ENCODE assay signal across 8 mouse cellular contexts in the genomic region with DNA sequence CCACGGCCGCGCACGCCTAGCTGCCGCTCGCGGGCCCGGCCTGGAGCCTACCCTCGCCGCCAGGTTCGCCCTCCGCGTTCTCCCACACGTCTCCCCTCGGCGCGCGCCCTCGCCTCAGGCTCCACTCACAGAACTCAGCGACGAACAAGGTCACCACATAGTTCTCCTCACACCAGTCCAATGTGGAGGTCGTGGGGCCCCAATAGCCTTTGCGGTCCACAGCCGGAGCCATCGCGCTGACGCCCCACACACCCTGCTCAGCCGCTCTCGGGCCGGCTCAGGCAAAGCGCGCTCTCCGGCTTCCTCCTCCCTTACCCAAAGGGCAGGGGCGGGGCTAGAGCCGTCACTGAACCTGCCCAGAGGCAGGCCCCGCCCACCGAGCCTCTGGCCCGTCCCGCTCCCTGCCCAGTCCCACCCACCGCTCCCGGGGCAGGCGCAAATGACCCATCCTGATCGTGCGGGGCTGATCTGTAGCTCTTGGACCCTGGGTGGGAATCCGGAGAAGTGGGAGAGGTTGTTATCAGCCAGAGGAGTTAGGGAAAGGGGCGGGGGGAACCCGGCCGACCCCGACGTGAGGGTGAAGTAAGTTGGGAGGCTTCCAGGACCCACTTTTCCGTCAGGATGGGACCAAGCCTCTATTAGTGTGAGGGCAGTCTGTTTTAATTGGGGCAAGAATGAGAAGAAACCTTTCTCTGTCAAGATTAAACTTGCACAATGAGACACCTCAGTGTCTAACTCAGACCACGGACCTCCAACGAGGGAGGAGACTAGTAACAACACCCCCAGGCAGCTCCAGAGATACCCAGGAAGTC. TPM values are rescaled to one million over a fixed set of nuclear protein-coding genes. Genes with fewer than 3 reads are reported as not detected.
A peak's percentile ranks its signal among the peaks of the same experiment; 100 is the strongest.
DNase-seq lines count a peak whose midpoint lies in the region; ATAC-seq lines count a peak whose summit lies in the region.

No protein-coding gene starts in this region.

- H3K4me1 ChIP-seq in heart, embryonic 14.5 days (ENCODE audit: control insufficient read depth in 2 of 2, insufficient read depth in 2 of 2, low read length in 2 of 2) = peaks cover 0 to 9% of the 10 kb centered on the region in 2 experiments; a peak in 3 of 4 replicates
- peaks cover 33% of the 10 kb centered on the region for H3K4me1 ChIP-seq in liver, embryonic 13.5 days (replicated peaks)
- peaks cover 6% of the 10 kb centered on the region; the same call in 1 of the 2 replicates for H3K4me1 ChIP-seq in stomach, embryonic 16.5 days (ENCODE audit: control insufficient read depth, insufficient read depth, low read length)

- DNase-seq in CD4-positive helper T cell, adult 2 months (ENCODE audit: low read depth, low spot score) = peak; percentile 91
- peak; percentile 56 for DNase-seq in brain, embryonic 18.5 days (ENCODE audit: low read depth, low spot score)
- DNase-seq in kidney, postnatal 14 days = peak; percentile 98
- peak; percentile 96 for DNase-seq in liver, embryonic 13.5 days
- peak; percentile 94 for DNase-seq in neural tube, embryonic 10.5 days (ENCODE audit: extremely low spot score, low spot score)

- H3K4me3 ChIP-seq in heart, embryonic 14.5 days (ENCODE audit: control insufficient read depth in 1 of 2, insufficient read depth in 1 of 2, low read depth in 1 of 2, low read length in 2 of 2) = peak overlapping the region; percentile 77 to 82
- peak overlapping the region; percentile 91 for H3K4me3 ChIP-seq in liver, embryonic 13.5 days (replicated peaks)
- H3K4me3 ChIP-seq in stomach, embryonic 16.5 days (replicated peaks; ENCODE audit: low read length) = peak overlapping the region; percentile 75

- H3K36me3 ChIP-seq in heart, embryonic 14.5 days (ENCODE audit: control insufficient read depth, insufficient read depth, low read length) = no peaks in the 10 kb centered on the region
- no peaks in the 10 kb centered on the region for H3K36me3 ChIP-seq in liver, embryonic 13.5 days
- no peaks in the 10 kb centered on the region for H3K36me3 ChIP-seq in stomach, embryonic 16.5 days (ENCODE audit: control insufficient read depth, insufficient read depth, low read length)

- WGBS in heart, embryonic 14.5 days = under 1% methylated on average over 53 of the region's 53 CpGs
- WGBS in liver, embryonic 13.5 days (ENCODE audit: insufficient replicate concordance) = under 1% methylated on average over 53 of the region's 53 CpGs
- under 1% methylated on average over 53 of the region's 53 CpGs for WGBS in stomach, embryonic 16.5 days

- no peaks in the 10 kb centered on the region for H3K27me3 ChIP-seq in heart, embryonic 14.5 days (ENCODE audit: control insufficient read depth, insufficient read depth, low read length)
- H3K27me3 ChIP-seq in liver, embryonic 13.5 days = peaks cover 23% of the 10 kb centered on the region
- H3K27me3 ChIP-seq in stomach, embryonic 16.5 days (ENCODE audit: control insufficient read depth, insufficient read depth, low read length) = no peaks in the 10 kb centered on the region; the same call in 1 of the 2 replicates

- H3K27ac ChIP-seq in heart, embryonic 14.5 days (replicated peaks in 1 of 2; ENCODE audit: control insufficient read depth in 1 of 2, insufficient read depth in 1 of 2, low read depth in 2 of 2, low read length in 2 of 2) = peak overlapping the region; percentile 55 to 68
- peak overlapping the region; percentile 85 for H3K27ac ChIP-seq in liver, embryonic 13.5 days
- peak overlapping the region; percentile 35; the same call in 1 of the 2 replicates for H3K27ac ChIP-seq in stomach, embryonic 16.5 days (ENCODE audit: low read length)

- peak overlapping the region; percentile 87 for H3K9ac ChIP-seq in heart, embryonic 14.5 days (ENCODE audit: low read length)
- H3K9ac ChIP-seq in liver, embryonic 13.5 days = peak overlapping the region; percentile 97
- peak overlapping the region; percentile 87 for H3K9ac ChIP-seq in stomach, embryonic 16.5 days (ENCODE audit: low read length)

- peak overlapping the region; percentile 84 for H3K4me2 ChIP-seq in heart, embryonic 14.5 days (ENCODE audit: low read length)
- H3K4me2 ChIP-seq in liver, embryonic 13.5 days = peak overlapping the region; percentile 92
- H3K4me2 ChIP-seq in stomach, embryonic 16.5 days (ENCODE audit: low read depth, low read length) = peak overlapping the region; percentile 83

- no peaks in the 10 kb centered on the region for H3K9me3 ChIP-seq in heart, embryonic 14.5 days (ENCODE audit: control insufficient read depth, low read length)
- H3K9me3 ChIP-seq in liver, embryonic 13.5 days (replicated peaks) = no peaks in the 10 kb centered on the region
- no peaks in the 10 kb centered on the region for H3K9me3 ChIP-seq in stomach, embryonic 16.5 days (replicated peaks; ENCODE audit: control insufficient read depth, low read length)

- peak; percentile 96 for ATAC-seq in erythroid progenitor cell, adult 5-6 weeks (replicated peaks; ENCODE audit: low FRiP score, poor library complexity, severe bottlenecking)
- ATAC-seq in heart, embryonic 14.5 days (ENCODE audit: insufficient number of reproducible peaks, insufficient read depth, low FRiP score, low read depth) = peak; percentile 99
- ATAC-seq in liver, embryonic 13.5 days (ENCODE audit: low read depth) = peak; percentile 98
- ATAC-seq in stomach, embryonic 16.5 days (ENCODE audit: insufficient read depth, low FRiP score) = peak; percentile 100

RNA-seq across cellular contexts. Expression of gene Acer3, which starts 11.6 kb away (rescaled TPM):
- 21.3 and 36.9 TPM in 2 replicates for total RNA-seq in erythroid progenitor cell, adult 5-6 weeks (2015; ENCODE audit: low replicate concordance)
- total RNA-seq in erythroid progenitor cell, adult 5-6 weeks (2017; ENCODE audit: low replicate concordance) = 31.0 and 68.0 TPM in 2 replicates
- 24.7 and 27.6 TPM in 2 replicates for polyA plus RNA-seq in heart, embryonic 14.5 days (2014; fragmentation: Nextera tagmentation; extraction: Ambion mirVana)
- 24.4 and 28.9 TPM in 2 replicates for polyA plus RNA-seq in liver, embryonic 13.5 days (2015; fragmentation: Nextera tagmentation; extraction: Ambion mirVana)
- polyA plus RNA-seq in stomach, embryonic 16.5 days (2015; fragmentation: Nextera tagmentation; extraction: Ambion mirVana) = 28.8 and 34.4 TPM in 2 replicates

RNA-seq across cellular contexts. Expression of gene Tsku, which starts 51.7 kb away (rescaled TPM):
- total RNA-seq in erythroid progenitor cell, adult 5-6 weeks (2015; ENCODE audit: low replicate concordance) = not detected in 2 replicates
- total RNA-seq in erythroid progenitor cell, adult 5-6 weeks (2017; ENCODE audit: low replicate concordance) = 0.51 TPM in 1 of 2 replicates, not detected in the other
- polyA plus RNA-seq in heart, embryonic 14.5 days (2014; fragmentation: Nextera tagmentation; extraction: Ambion mirVana) = 5.7 and 6.5 TPM in 2 replicates
- 1.1 and 1.8 TPM in 2 replicates for polyA plus RNA-seq in liver, embryonic 13.5 days (2015; fragmentation: Nextera tagmentation; extraction: Ambion mirVana)
- polyA plus RNA-seq in stomach, embryonic 16.5 days (2015; fragmentation: Nextera tagmentation; extraction: Ambion mirVana) = 9.9 and 11.5 TPM in 2 replicates

Comparison
In these comparisons a context has a peak if more than half of its experiments do, and no peak if none do; other contexts are left out.
1. Peak in every context shown above with its lines: DNase-seq, ATAC-seq, H3K4me3 ChIP-seq and H3K27ac ChIP-seq.
2. H3K27ac ChIP-seq: peak in every context shown above with its lines; median percentile 85 in liver, embryonic 13.5 days; 62 in heart, embryonic 14.5 days; 35 in stomach, embryonic 16.5 days.